ENCODE assay signal across 10 mouse cellular contexts in genomic region chr15:103170316-103170679, GRCm38 (mm10). TPM values are rescaled to one million over a fixed set of nuclear protein-coding genes. Genes with fewer than 3 reads are reported as not detected.
A peak's percentile ranks its signal among the peaks of the same experiment; 100 is the strongest.
DNase-seq lines count a peak whose midpoint lies in the region; ATAC-seq and TF ChIP-seq lines count a peak whose summit lies in the region.
"Had no signal": no experiment of that assay in that cellular context is flagged by ENCODE, and none has a peak within 500 bp of the region (broad histone marks: within the 10 kb centered on the region; RNA-seq: fewer than 3 reads in every experiment).

No protein-coding gene starts in this region.

- peak overlapping the region; percentile 39 for H3ac ChIP-seq in myocyte (ENCODE audit: control insufficient read depth, insufficient read length)

- ATAC-seq in kidney, embryonic 16.5 days (ENCODE audit: low FRiP score, low TSS enrichment) = no peak
- peak; percentile 1; the same call in 1 of the 2 replicates for ATAC-seq in embryonic facial prominence, embryonic 11.5 days (replicated peaks; ENCODE audit: insufficient number of reproducible peaks, low FRiP score, low TSS enrichment, low read depth)
- ATAC-seq in intestine, embryonic 14.5 days (replicated peaks; ENCODE audit: low FRiP score, low TSS enrichment, low read depth) = no peak
- ATAC-seq: inflammation-experienced regulatory T-cells, adult 6 months; Patski had no signal

- peak overlapping the region; percentile 35 for H3K27ac ChIP-seq in kidney, embryonic 16.5 days (ENCODE audit: low read length)
- H3K27ac ChIP-seq in embryonic facial prominence, embryonic 11.5 days (replicated peaks; ENCODE audit: low read depth, low read length) = no peak overlapping the region
- peak overlapping the region; percentile 76 for H3K27ac ChIP-seq in intestine, embryonic 14.5 days (ENCODE audit: low read depth)

- peak overlapping the region; percentile 88 for H3K4me2 ChIP-seq in kidney, embryonic 16.5 days (replicated peaks; ENCODE audit: low read depth, low read length)
- H3K4me2 ChIP-seq in embryonic facial prominence, embryonic 11.5 days (ENCODE audit: low read depth, low read length) = peak overlapping the region; percentile 38
- H3K4me2 ChIP-seq in intestine, embryonic 14.5 days (ENCODE audit: low read length) = peak overlapping the region; percentile 93
- H3K4me2 ChIP-seq in myocyte (ENCODE audit: low read depth) = peak overlapping the region; percentile 82

- H3K79me2 ChIP-seq in myocyte (ENCODE audit: control insufficient read depth, insufficient read depth) = no peaks in the 10 kb centered on the region

- no peaks in the 10 kb centered on the region for H3K9me3 ChIP-seq in kidney, embryonic 16.5 days (ENCODE audit: low read length)
- H3K9me3 ChIP-seq in embryonic facial prominence, embryonic 11.5 days (replicated peaks; ENCODE audit: control insufficient read depth, low read length) = no peaks in the 10 kb centered on the region
- H3K9me3 ChIP-seq in intestine, embryonic 14.5 days (ENCODE audit: control insufficient read depth, low read length) = no peaks in the 10 kb centered on the region

- DNase-seq in kidney, adult 8-10 months = no peak
- no peak for DNase-seq in embryonic facial prominence, embryonic 11.5 days (ENCODE audit: low spot score)
- DNase-seq in intestine, embryonic 14.5 days (ENCODE audit: low spot score) = no peak
- no peak for DNase-seq in cerebellum, postnatal 25 days
- DNase-seq in MN1 (ENCODE audit: low spot score) = no peak
- DNase-seq in left cerebral cortex, postnatal 25 days (ENCODE audit: low spot score in 2 of 2) = no peak

- peaks cover 47% of the 10 kb centered on the region for H3K27me3 ChIP-seq in kidney, embryonic 16.5 days (ENCODE audit: insufficient read depth, low read length)
- H3K27me3 ChIP-seq in embryonic facial prominence, embryonic 11.5 days (ENCODE audit: control insufficient read depth, insufficient read depth, low read length) = peaks cover 95% of the 10 kb centered on the region
- peaks cover 83% of the 10 kb centered on the region for H3K27me3 ChIP-seq in intestine, embryonic 14.5 days (replicated peaks; ENCODE audit: control insufficient read depth, insufficient read depth, low read length)
- H3K27me3 ChIP-seq in myocyte (ENCODE audit: control insufficient read depth, insufficient read depth, insufficient read length) = no peaks in the 10 kb centered on the region
- H3K27me3 ChIP-seq: Patski had no signal

- peak overlapping the region; percentile 66 for H3K9ac ChIP-seq in kidney, embryonic 16.5 days (replicated peaks; ENCODE audit: low read length)
- peak overlapping the region; percentile 23; the same call in 1 of the 2 replicates for H3K9ac ChIP-seq in embryonic facial prominence, embryonic 11.5 days (replicated peaks; ENCODE audit: low read length)
- peak overlapping the region; percentile 33 for H3K9ac ChIP-seq in intestine, embryonic 14.5 days (ENCODE audit: low read length)

- intact Hi-C loops in left cerebral cortex, postnatal 25 days (cut with DNase I) = no loop called here

- WGBS in kidney, embryonic 16.5 days = 17% methylated on average over 14 of the region's 16 CpGs
- WGBS in embryonic facial prominence, embryonic 11.5 days = 3% methylated on average over 15 of the region's 16 CpGs
- 17% methylated on average over 13 of the region's 16 CpGs for WGBS in intestine, embryonic 14.5 days

- H3K4me1 ChIP-seq in kidney, embryonic 16.5 days (ENCODE audit: insufficient read depth, low read length) = peaks cover 57% of the 10 kb centered on the region
- H3K4me1 ChIP-seq in embryonic facial prominence, embryonic 11.5 days (ENCODE audit: control insufficient read depth, insufficient read depth, low read length) = peaks cover 12% of the 10 kb centered on the region
- peaks cover 38% of the 10 kb centered on the region for H3K4me1 ChIP-seq in intestine, embryonic 14.5 days (replicated peaks; ENCODE audit: control insufficient read depth, insufficient read depth, low read length)

- H3K4me3 ChIP-seq in kidney, embryonic 16.5 days (ENCODE audit: low read length) = peak overlapping the region; percentile 52
- 0 out of 2 replicates have a peak overlapping the region, but pooled peaks have one; percentile 9 for H3K4me3 ChIP-seq in embryonic facial prominence, embryonic 11.5 days (ENCODE audit: low read depth, low read length)
- peak overlapping the region; percentile 49; the same call in 1 of the 2 replicates for H3K4me3 ChIP-seq in intestine, embryonic 14.5 days (ENCODE audit: low read depth, low read length)
- H3K4me3 ChIP-seq in myocyte = peak overlapping the region; percentile 48

- TF ChIP-seq POLR2A in myocyte (IDR thresholded peaks at IDR 0.05; ENCODE audit: insufficient read length, low read depth) = peak; percentile 66

- no peaks in the 10 kb centered on the region for H3K36me3 ChIP-seq in kidney, embryonic 16.5 days (ENCODE audit: insufficient read depth, low read length)
- no peaks in the 10 kb centered on the region for H3K36me3 ChIP-seq in embryonic facial prominence, embryonic 11.5 days (replicated peaks; ENCODE audit: control insufficient read depth, insufficient read depth, low read depth, low read length)
- no peaks in the 10 kb centered on the region for H3K36me3 ChIP-seq in intestine, embryonic 14.5 days (ENCODE audit: control insufficient read depth, insufficient read depth, low read length)
- no peaks in the 10 kb centered on the region for H3K36me3 ChIP-seq in myocyte (ENCODE audit: control insufficient read depth, insufficient read depth)

TF ChIP-seq in myocyte, 11 proteins besides CTCF, POLR2A, EP300 and RAD21:
- TF ChIP-seq REST (IDR thresholded peaks at IDR 0.05; ENCODE audit: insufficient read depth, insufficient read length) (peak; percentile 0), TCF12 (IDR thresholded peaks at IDR 0.05; ENCODE audit: insufficient read depth, poor library complexity, severe bottlenecking) (no peak), POLR2AphosphoS2 (IDR thresholded peaks at IDR 0.05; ENCODE audit: insufficient read length, low read depth) (peak; percentile 16)

RNA-seq across cellular contexts. Expression of gene Smug1, which starts 3.4 kb away (rescaled TPM):
- 19.8 and 20.5 TPM in 2 replicates for polyA plus RNA-seq in kidney, embryonic 16.5 days (2015; fragmentation: Nextera tagmentation; extraction: Ambion mirVana)
- 17.8 and 20.5 TPM in 2 replicates for polyA plus RNA-seq in embryonic facial prominence, embryonic 11.5 days (2014; fragmentation: Nextera tagmentation; extraction: Ambion mirVana)
- polyA plus RNA-seq in intestine, embryonic 14.5 days (2014; fragmentation: Nextera tagmentation; extraction: Ambion mirVana) = 21.8 and 23.5 TPM in 2 replicates
- polyA plus RNA-seq in myocyte (2012; fragmentation: generic; extraction: Trizol) = 18.6 TPM
- total RNA-seq in left cerebral cortex, postnatal 25 days (2021) = 10 to 100 TPM; 19.2 to 20.9 TPM

Comparison
In these comparisons a context has a peak if more than half of its experiments do, and no peak if none do; other contexts are left out.
1. H3K4me2 ChIP-seq: peak in every context shown above with its lines; median percentile 93 in intestine, embryonic 14.5 days; 88 in kidney, embryonic 16.5 days; 82 in myocyte; 38 in embryonic facial prominence, embryonic 11.5 days.